Mouse (Mus musculus) olfactory bulb, adult 2 months (tissue): Measurements from ENCODE around the gene Tef.

Experiments used
- CTCF ChIP-seq: fragments of 200-500 bp; IDR thresholded peaks from 2 replicates; pipeline ENCODE4 v1.5.1; 2012; ENCODE audit warnings: low read depth, mild to moderate bottlenecking, low read length, moderate library complexity; ENCODE audit not compliant: insufficient read depth
- POLR2A ChIP-seq: fragments of 200-500 bp; IDR thresholded peaks from 2 replicates; pipeline ENCODE4 v1.6.1; 2012; ENCODE audit warnings: mild to moderate bottlenecking, low read depth, low read length, moderate library complexity; ENCODE audit not compliant: insufficient read depth

GRCm38 (mm10) chr15:81872262-81873136 is 70.3 kb downstream of the Tef start, which contains the start of gene Aco2:
- TF ChIP-seq CTCF = no peak
- TF ChIP-seq POLR2A = peak; percentile 46; the same call in 1 of the 2 replicates
